19 mouse cellular contexts compared by ENCODE assay signal in the genomic region with DNA sequence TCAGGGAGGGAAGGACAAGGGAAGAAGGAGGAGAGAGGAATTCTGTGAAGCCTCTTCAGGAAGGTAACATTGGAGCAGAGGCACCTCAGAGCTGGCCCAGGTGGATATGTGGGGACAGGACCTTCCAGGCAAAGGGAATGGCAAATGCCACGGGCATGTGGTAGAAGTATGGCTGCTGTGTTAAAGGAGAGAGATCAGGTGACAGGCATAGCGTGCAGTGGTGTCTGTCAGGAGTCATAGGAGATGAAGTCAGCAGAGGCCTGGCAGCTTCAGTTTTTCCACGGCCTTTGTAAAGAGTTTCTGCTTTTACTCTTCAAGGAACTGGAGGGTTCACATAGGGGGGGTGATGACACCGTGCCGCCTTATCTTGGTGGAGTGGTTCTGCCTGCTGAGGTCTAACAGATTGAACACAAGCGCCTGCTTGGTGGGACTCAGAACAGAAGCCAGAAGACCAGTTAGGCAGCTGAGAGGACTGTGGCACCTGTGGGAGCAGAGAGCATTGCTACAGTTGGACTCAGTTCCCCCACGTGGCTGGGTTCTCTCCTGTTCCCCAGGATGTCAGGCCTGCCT.
A peak's percentile ranks its signal among the peaks of the same experiment; 100 is the strongest.
DNase-seq lines count a peak whose midpoint lies in the region; ATAC-seq and TF ChIP-seq lines count a peak whose summit lies in the region.
"Had no signal": no experiment of that assay in that cellular context is flagged by ENCODE, and none has a peak within 500 bp of the region (broad histone marks: within the 10 kb centered on the region; RNA-seq: fewer than 3 reads in every experiment).

No protein-coding gene starts in this region.

- no peaks in the 10 kb centered on the region for H3K9me3 ChIP-seq in heart, embryonic 12.5 days (replicated peaks)
- no peaks in the 10 kb centered on the region for H3K9me3 ChIP-seq in CH12.LX (replicated peaks; ENCODE audit: low read length)
- H3K9me3 ChIP-seq in liver, embryonic 16.5 days (replicated peaks; ENCODE audit: control insufficient read depth, low read length) = no peaks in the 10 kb centered on the region
- no peaks in the 10 kb centered on the region for H3K9me3 ChIP-seq in forebrain, embryonic 15.5 days
- H3K9me3 ChIP-seq: midbrain, embryonic 13.5 days had no signal

- in situ Hi-C loops in CH12.LX (cut with MboI; ENCODE audit: low pct_ligation_motif_present, low pct_unique_long_range_greater_than_20kb, low sequenced_read_pairs) = no loop called here

- H3K4me1 ChIP-seq in heart, embryonic 12.5 days (replicated peaks) = peaks cover 20% of the 10 kb centered on the region
- H3K4me1 ChIP-seq in CH12.LX (ENCODE audit: control insufficient read depth in 1 of 2, insufficient read depth in 2 of 2) = peaks cover 0 to 15% of the 10 kb centered on the region in 2 experiments; a peak in 2 of 4 replicates
- peaks cover 2% of the 10 kb centered on the region for H3K4me1 ChIP-seq in liver, embryonic 16.5 days (ENCODE audit: control insufficient read depth, low read depth, low read length)
- H3K4me1 ChIP-seq in forebrain, embryonic 15.5 days = no peaks in the 10 kb centered on the region
- H3K4me1 ChIP-seq: midbrain, embryonic 13.5 days had no signal

- 25% methylated on average over 7 of the region's 7 CpGs for WGBS in heart, embryonic 12.5 days
- 31% methylated on average over 7 of the region's 7 CpGs for WGBS in liver, embryonic 16.5 days (ENCODE audit: insufficient replicate concordance)
- 85% methylated on average over 7 of the region's 7 CpGs for WGBS in forebrain, embryonic 15.5 days

- no peaks in the 10 kb centered on the region for H3K27me3 ChIP-seq in heart, embryonic 12.5 days (replicated peaks)
- H3K27me3 ChIP-seq in CH12.LX (replicated peaks) = no peaks in the 10 kb centered on the region
- H3K27me3 ChIP-seq in liver, embryonic 16.5 days (ENCODE audit: control insufficient read depth, insufficient read depth, low read depth, low read length) = no peaks in the 10 kb centered on the region
- H3K27me3 ChIP-seq in forebrain, embryonic 15.5 days = no peaks in the 10 kb centered on the region
- H3K27me3 ChIP-seq: midbrain, embryonic 13.5 days had no signal

- DNase-seq in heart, postnatal 4 days = no peak
- DNase-seq in CH12.LX (ENCODE audit: extremely low read depth) = peak; percentile 14
- no peak for DNase-seq in right cerebral cortex, adult 2 months (ENCODE audit: low spot score in 2 of 2)
- DNase-seq: B cell, adult 2 months; cerebellum, postnatal 10 days; left cerebral cortex, postnatal 4 days; lung, adult 18-20 months; thymus, postnatal 14 days had no signal

- no peak for TF ChIP-seq EP300 in CH12.LX (IDR thresholded peaks at IDR 0.05; ENCODE audit: low read length)

- peaks cover 16% of the 10 kb centered on the region for H3K36me3 ChIP-seq in heart, embryonic 12.5 days
- peaks cover 17 to 67% of the 10 kb centered on the region in 2 experiments for H3K36me3 ChIP-seq in CH12.LX (replicated peaks in 1 of 2; ENCODE audit: control insufficient read depth in 1 of 2, insufficient read depth in 1 of 2, low read length in 1 of 2)
- H3K36me3 ChIP-seq in liver, embryonic 16.5 days (ENCODE audit: control insufficient read depth, insufficient read depth) = no peaks in the 10 kb centered on the region; the same call in 1 of the 2 replicates
- 0 out of 2 replicates have a peak, but pooled peaks cover 7% of the 10 kb centered on the region for H3K36me3 ChIP-seq in forebrain, embryonic 15.5 days

- no peaks in the 10 kb centered on the region for H3K79me2 ChIP-seq in CH12.LX (replicated peaks; ENCODE audit: control insufficient read depth, extremely low read depth, insufficient read depth, poor library complexity, severe bottlenecking)

- TF ChIP-seq RAD21 in CH12.LX (IDR thresholded peaks at IDR 0.05; ENCODE audit: low read depth, low read length) = no peak

- H3K4me2 ChIP-seq in heart, embryonic 12.5 days = no peak overlapping the region; the same call in 1 of the 2 replicates
- no peak overlapping the region for H3K4me2 ChIP-seq in CH12.LX (ENCODE audit: insufficient read depth, low read depth, poor library complexity, severe bottlenecking)
- H3K4me2 ChIP-seq in liver, embryonic 16.5 days (ENCODE audit: low read depth, low read length) = no peak overlapping the region
- no peak overlapping the region for H3K4me2 ChIP-seq in forebrain, embryonic 15.5 days (replicated peaks)
- H3K4me2 ChIP-seq: midbrain, embryonic 13.5 days had no signal

- H3K27ac ChIP-seq in heart, embryonic 12.5 days (ENCODE audit: poor library complexity, severe bottlenecking) = peak overlapping the region; percentile 78
- H3K27ac ChIP-seq in CH12.LX (ENCODE audit: insufficient read depth, low read depth) = no peak overlapping the region
- H3K27ac ChIP-seq in liver, embryonic 16.5 days (ENCODE audit: low read length) = no peak overlapping the region
- H3K27ac ChIP-seq in forebrain, embryonic 15.5 days (replicated peaks) = no peak overlapping the region
- H3K27ac ChIP-seq: kidney, postnatal 0 days; layer of hippocampus, adult 2 months; midbrain, embryonic 13.5 days had no signal

- peak; percentile 57; the same call in 1 of the 2 replicates for ATAC-seq in heart, embryonic 12.5 days (ENCODE audit: insufficient number of reproducible peaks, low FRiP score)
- ATAC-seq in common myeloid progenitor, adult 5-6 weeks (replicated peaks; ENCODE audit: low read depth, poor library complexity, severe bottlenecking) = peak; percentile 77
- ATAC-seq in liver, embryonic 16.5 days (ENCODE audit: low read depth) = peak; percentile 68
- ATAC-seq in forebrain, embryonic 15.5 days (replicated peaks) = no peak
- ATAC-seq: forebrain, embryonic 14.5 days; hindbrain, embryonic 16.5 days; intestine, postnatal 0 days; midbrain, embryonic 13.5 days had no signal

- no peak overlapping the region for H3K4me3 ChIP-seq in heart, embryonic 12.5 days
- H3K4me3 ChIP-seq in CH12.LX (replicated peaks in 1 of 3; ENCODE audit: low read depth in 2 of 3, low read length in 2 of 3, poor library complexity in 1 of 3) = no peak overlapping the region
- H3K4me3 ChIP-seq in liver, embryonic 16.5 days (ENCODE audit: low read depth, low read length) = no peak overlapping the region
- H3K4me3 ChIP-seq in forebrain, embryonic 15.5 days = no peak overlapping the region
- H3K4me3 ChIP-seq: erythroblast, embryonic 14.5 days; layer of hippocampus, adult 2 months; midbrain, embryonic 13.5 days had no signal

- TF ChIP-seq POLR2A in CH12.LX (IDR thresholded peaks at IDR 0.05; ENCODE audit: low read depth, low read length) = no peak

- dilution Hi-C loops in CH12.LX (cut with MboI; ENCODE audit: extremely low pct_ligation_motif_present, extremely low pct_unique_long_range_greater_than_20kb, low sequenced_read_pairs) = no loop called here

- H3K9ac ChIP-seq in heart, embryonic 12.5 days = no peak overlapping the region
- no peak overlapping the region for H3K9ac ChIP-seq in CH12.LX (ENCODE audit: insufficient read depth, low read depth)
- no peak overlapping the region for H3K9ac ChIP-seq in liver, embryonic 16.5 days (ENCODE audit: low read depth, low read length)
- no peak overlapping the region for H3K9ac ChIP-seq in forebrain, embryonic 15.5 days (replicated peaks)
- H3K9ac ChIP-seq: midbrain, embryonic 13.5 days had no signal

- no peak for TF ChIP-seq CTCF in CH12.LX (conservative IDR thresholded peaks at IDR 0.05 in 1 of 2, IDR thresholded peaks at IDR 0.05 in 1 of 2; ENCODE audit: low read depth in 2 of 2, low read length in 2 of 2)

TF ChIP-seq in CH12.LX, 34 proteins besides CTCF, POLR2A, EP300 and RAD21:
- TF ChIP-seq ZNF384 (IDR thresholded peaks at IDR 0.05; ENCODE audit: low read depth, low read length) = no peak
- TF ChIP-seq CHD1 (IDR thresholded peaks at IDR 0.05; ENCODE audit: low read depth, low read length) = no peak
- no peak for TF ChIP-seq ELF1 (IDR thresholded peaks at IDR 0.05; ENCODE audit: low read depth, low read length)
- TF ChIP-seq E2F4 (IDR thresholded peaks at IDR 0.05; ENCODE audit: insufficient replicate concordance, low read depth, low read length) = no peak
- no peak for TF ChIP-seq BHLHE40 (IDR thresholded peaks at IDR 0.05; ENCODE audit: low read depth, low read length)
- TF ChIP-seq NRF1 (IDR thresholded peaks at IDR 0.05; ENCODE audit: low read depth, low read length) = no peak
- no peak for TF ChIP-seq SIN3A (IDR thresholded peaks at IDR 0.05; ENCODE audit: low read length)
- TF ChIP-seq UBTF (IDR thresholded peaks at IDR 0.05; ENCODE audit: low read depth, low read length) = no peak
- no peak for TF ChIP-seq MYC (IDR thresholded peaks at IDR 0.05; ENCODE audit: low read depth, low read length)
- TF ChIP-seq KAT2A (IDR thresholded peaks at IDR 0.05; ENCODE audit: insufficient replicate concordance, low read length) = no peak
TF ChIP-seq in CH12.LX: peak in this region for 0.
